ENCODE assay signal across 13 mouse cellular contexts in the genomic region with DNA sequence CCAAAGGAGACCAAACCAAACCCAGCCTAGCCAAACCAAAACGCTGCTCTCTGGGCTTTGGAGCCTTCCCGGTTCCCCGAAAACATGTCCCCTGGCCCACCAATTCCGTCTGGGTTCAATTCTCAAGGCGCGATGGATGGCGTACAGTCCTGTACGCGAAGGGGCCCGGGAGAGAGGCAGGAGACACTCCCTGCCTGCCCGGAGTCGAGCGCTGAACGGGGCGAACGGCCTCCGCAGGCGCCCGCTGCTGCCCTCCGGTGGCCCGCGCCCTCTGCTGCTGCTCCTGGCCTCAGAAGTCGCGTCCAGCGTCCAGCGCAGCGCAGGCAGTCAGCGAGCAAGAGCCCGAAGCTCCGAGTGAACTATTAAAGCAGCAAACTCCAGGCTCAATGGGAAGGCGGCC. TPM values are rescaled to one million over a fixed set of nuclear protein-coding genes. Genes with fewer than 3 reads are reported as not detected.
DNase-seq lines count a peak whose midpoint lies in the region; ATAC-seq and TF ChIP-seq lines count a peak whose summit lies in the region.
"Not testable (repeated sequence)": the region's sequence is repeated elsewhere in the genome, so short reads cannot be mapped to it uniquely, and the experiment has no call there.
"Had no signal": no experiment of that assay in that cellular context is flagged by ENCODE, and none has a peak within 500 bp of the region (broad histone marks: within the 10 kb centered on the region; RNA-seq: fewer than 3 reads in every experiment).

No protein-coding gene starts in this region.

- not testable (repeated sequence) for H3K36me3 ChIP-seq in embryonic facial prominence, embryonic 14.5 days (ENCODE audit: control insufficient read depth, insufficient read depth, low read length); heart, adult 2 months (ENCODE audit: control insufficient read depth, insufficient read depth, low read length); hindbrain, embryonic 12.5 days; kidney, embryonic 15.5 days; liver, adult 2 months (ENCODE audit: control insufficient read depth, insufficient read depth, low read length); neural tube, embryonic 15.5 days

- no CpG with 5 or more reads among the region's 31 CpGs for WGBS in embryonic facial prominence, embryonic 14.5 days
- WGBS in heart, adult 2 months = 0% methylated on average over 11 of the region's 31 CpGs
- WGBS in hindbrain, embryonic 12.5 days = 0% methylated on average over 1 of the region's 31 CpGs
- 0% methylated on average over 3 of the region's 31 CpGs for WGBS in kidney, embryonic 15.5 days
- WGBS in liver, adult 2 months = under 1% methylated on average over 19 of the region's 31 CpGs
- WGBS in neural tube, embryonic 15.5 days = 3% methylated on average over 3 of the region's 31 CpGs

- TF ChIP-seq EP300 in heart, adult 2 months (IDR thresholded peaks at IDR 0.05; ENCODE audit: insufficient read depth, low read depth, low read length) = not testable (repeated sequence)

- H3K9me3 ChIP-seq in embryonic facial prominence, embryonic 14.5 days (ENCODE audit: control insufficient read depth, low read length); hindbrain, embryonic 12.5 days (replicated peaks); kidney, embryonic 15.5 days (replicated peaks); neural tube, embryonic 15.5 days (replicated peaks): not testable (repeated sequence)

- H3K9ac ChIP-seq in embryonic facial prominence, embryonic 14.5 days (ENCODE audit: low read depth, low read length); hindbrain, embryonic 12.5 days; kidney, embryonic 15.5 days; liver, adult 2 months (ENCODE audit: low read depth, low read length); neural tube, embryonic 15.5 days (replicated peaks): not testable (repeated sequence)
- peak overlapping the region; percentile 60 for H3K9ac ChIP-seq in heart, adult 2 months (ENCODE audit: low read depth, low read length)

- TF ChIP-seq POLR2A in heart, adult 2 months (IDR thresholded peaks at IDR 0.05; ENCODE audit: insufficient read depth, low read depth, low read length); liver, adult 2 months (IDR thresholded peaks at IDR 0.05; ENCODE audit: extremely low read depth, insufficient read depth, low read length): not testable (repeated sequence)

- not testable (repeated sequence) for ATAC-seq in embryonic facial prominence, embryonic 14.5 days (ENCODE audit: low read depth); hindbrain, embryonic 12.5 days (ENCODE audit: low FRiP score); kidney, embryonic 15.5 days (replicated peaks; ENCODE audit: low FRiP score); neural tube, embryonic 15.5 days (ENCODE audit: low FRiP score)

- intact Hi-C loops in heart, adult 2 months (cut with DNase I) = not testable (repeated sequence)

- peak; percentile 28; the same call in 1 of the 2 replicates for TF ChIP-seq CTCF in heart, adult 2 months (IDR thresholded peaks at IDR 0.05)
- not testable (repeated sequence) for TF ChIP-seq CTCF in liver, adult 2 months (IDR thresholded peaks at IDR 0.05; ENCODE audit: low read depth, low read length)

- DNase-seq in B cell, adult 2 months = peak; percentile 11 to 19
- DNase-seq in embryonic facial prominence, embryonic 14.5 days (ENCODE audit: low spot score); liver, adult 2 months (ENCODE audit: extremely low read depth, low read depth, low spot score): not testable (repeated sequence)
- peak in 1 of 2 experiments; percentile 56 for DNase-seq in heart, adult 2 months
- peak; percentile 32 for DNase-seq in lung, postnatal 10 days

- not testable (repeated sequence) for H3K27ac ChIP-seq in embryonic facial prominence, embryonic 14.5 days (replicated peaks; ENCODE audit: low read depth, low read length); heart, adult 2 months; hindbrain, embryonic 12.5 days; neural tube, embryonic 15.5 days (replicated peaks)
- peak overlapping the region; percentile 68; the same call in 1 of the 2 replicates for H3K27ac ChIP-seq in kidney, embryonic 15.5 days
- 0 out of 2 replicates have a peak overlapping the region, but pooled peaks have one; percentile 12 for H3K27ac ChIP-seq in liver, adult 2 months (replicated peaks; ENCODE audit: insufficient read depth, low read depth, low read length)

- peak overlapping the region; percentile 36; the same call in 1 of the 2 replicates for H3K4me2 ChIP-seq in embryonic facial prominence, embryonic 14.5 days (ENCODE audit: low read depth, low read length)
- peak overlapping the region; percentile 41 for H3K4me2 ChIP-seq in hindbrain, embryonic 12.5 days (replicated peaks)
- H3K4me2 ChIP-seq in kidney, embryonic 15.5 days = peak overlapping the region; percentile 51
- peak overlapping the region; percentile 50 for H3K4me2 ChIP-seq in neural tube, embryonic 15.5 days

- H3K4me3 ChIP-seq in embryonic facial prominence, embryonic 14.5 days (ENCODE audit: low read depth, low read length) = peak overlapping the region; percentile 20; the same call in 1 of the 2 replicates
- H3K4me3 ChIP-seq in heart, adult 2 months; hindbrain, embryonic 12.5 days; liver, adult 2 months (ENCODE audit: insufficient read depth, low read depth, low read length): not testable (repeated sequence)
- peak overlapping the region; percentile 26 for H3K4me3 ChIP-seq in kidney, embryonic 15.5 days (replicated peaks)
- peak overlapping the region; percentile 14; the same call in 1 of the 2 replicates for H3K4me3 ChIP-seq in neural tube, embryonic 15.5 days (replicated peaks)

- not testable (repeated sequence) for H3K27me3 ChIP-seq in embryonic facial prominence, embryonic 14.5 days (replicated peaks; ENCODE audit: control insufficient read depth, insufficient read depth, low read length); heart, adult 2 months (ENCODE audit: control insufficient read depth, insufficient read depth, low read length); hindbrain, embryonic 12.5 days; kidney, embryonic 15.5 days; liver, adult 2 months (ENCODE audit: control insufficient read depth, insufficient read depth, low read length); neural tube, embryonic 15.5 days (replicated peaks)

- not testable (repeated sequence) for H3K4me1 ChIP-seq in embryonic facial prominence, embryonic 14.5 days (ENCODE audit: control insufficient read depth, insufficient read depth, low read length); heart, adult 2 months (ENCODE audit: control insufficient read depth, insufficient read depth, low read length); hindbrain, embryonic 12.5 days; kidney, embryonic 15.5 days; liver, adult 2 months (ENCODE audit: control insufficient read depth, insufficient read depth, low read length); neural tube, embryonic 15.5 days

- not testable (repeated sequence) for H3K79me2 ChIP-seq in heart, adult 2 months (replicated peaks; ENCODE audit: control insufficient read depth, insufficient read depth, low read length); liver, adult 2 months (ENCODE audit: control insufficient read depth, insufficient read depth, low read length)

RNA-seq across cellular contexts. Expression of gene Ifnz, which starts 0.4 kb away (rescaled TPM):
- 0.16 and 0.31 TPM in 2 replicates for polyA plus RNA-seq in embryonic facial prominence, embryonic 14.5 days (2014; fragmentation: Nextera tagmentation; extraction: Ambion mirVana)
- total RNA-seq in heart, adult 2 months (2021) = not detected
- polyA plus RNA-seq in heart, adult 2 months (2012; rRNA removed) = not detected in 2 replicates
- not detected in 2 replicates for polyA plus RNA-seq in hindbrain, embryonic 12.5 days (2016; fragmentation: Nextera tagmentation; extraction: Ambion mirVana)
- polyA plus RNA-seq in kidney, embryonic 15.5 days (2015; fragmentation: Nextera tagmentation; extraction: Ambion mirVana) = 0.35 TPM in 1 of 2 replicates, not detected in the other
- not detected in 2 replicates for total RNA-seq in liver, adult 2 months (2014; rRNA removed)
- not detected in 2 replicates for polyA plus RNA-seq in liver, adult 2 months (2012; rRNA removed)
- polyA plus RNA-seq in neural tube, embryonic 15.5 days (2015; fragmentation: Nextera tagmentation; extraction: Ambion mirVana) = not detected in 2 replicates
- total RNA-seq: ES-E14; gastrocnemius, adult 8-10 months; left cerebral cortex, postnatal 25 days had no signal
- polyA plus RNA-seq: erythroblast, embryonic 14.5 days had no signal

RNA-seq across cellular contexts. Expression of gene Gm13272, which starts 2.7 kb away (rescaled TPM):
- polyA plus RNA-seq in embryonic facial prominence, embryonic 14.5 days (2014; fragmentation: Nextera tagmentation; extraction: Ambion mirVana) = not detected in 2 replicates
- total RNA-seq in heart, adult 2 months (2021) = not detected
- not detected in 2 replicates for polyA plus RNA-seq in heart, adult 2 months (2012; rRNA removed)
- not detected in 2 replicates for polyA plus RNA-seq in hindbrain, embryonic 12.5 days (2016; fragmentation: Nextera tagmentation; extraction: Ambion mirVana)
- 0.40 TPM in 1 of 2 replicates, not detected in the other for polyA plus RNA-seq in kidney, embryonic 15.5 days (2015; fragmentation: Nextera tagmentation; extraction: Ambion mirVana)
- not detected in 2 replicates for total RNA-seq in liver, adult 2 months (2014; rRNA removed)
- polyA plus RNA-seq in liver, adult 2 months (2012; rRNA removed) = not detected in 2 replicates
- not detected in 2 replicates for polyA plus RNA-seq in neural tube, embryonic 15.5 days (2015; fragmentation: Nextera tagmentation; extraction: Ambion mirVana)
- total RNA-seq: ES-E14; gastrocnemius, adult 8-10 months; hematopoietic stem cell, adult 5-6 weeks; left cerebral cortex, postnatal 25 days had no signal
- polyA plus RNA-seq: erythroblast, embryonic 14.5 days had no signal

RNA-seq across cellular contexts. Expression of gene Gm13276, which starts 3.2 kb away (rescaled TPM):
- not detected in 2 replicates for polyA plus RNA-seq in embryonic facial prominence, embryonic 14.5 days (2014; fragmentation: Nextera tagmentation; extraction: Ambion mirVana)
- not detected for total RNA-seq in heart, adult 2 months (2021)
- polyA plus RNA-seq in heart, adult 2 months (2012; rRNA removed) = not detected in 2 replicates
- polyA plus RNA-seq in hindbrain, embryonic 12.5 days (2016; fragmentation: Nextera tagmentation; extraction: Ambion mirVana) = 0.62 TPM in 1 of 2 replicates, not detected in the other
- not detected in 2 replicates for polyA plus RNA-seq in kidney, embryonic 15.5 days (2015; fragmentation: Nextera tagmentation; extraction: Ambion mirVana)
- total RNA-seq in liver, adult 2 months (2014; rRNA removed) = not detected in 2 replicates
- not detected in 2 replicates for polyA plus RNA-seq in liver, adult 2 months (2012; rRNA removed)
- polyA plus RNA-seq in neural tube, embryonic 15.5 days (2015; fragmentation: Nextera tagmentation; extraction: Ambion mirVana) = not detected in 2 replicates
- total RNA-seq: ES-E14; gastrocnemius, adult 8-10 months; hematopoietic stem cell, adult 5-6 weeks; left cerebral cortex, postnatal 25 days had no signal
- polyA plus RNA-seq: erythroblast, embryonic 14.5 days had no signal

RNA-seq across cellular contexts. Expression of gene Gm13289, which starts 5.6 kb away (rescaled TPM):
- not detected in 2 replicates for polyA plus RNA-seq in embryonic facial prominence, embryonic 14.5 days (2014; fragmentation: Nextera tagmentation; extraction: Ambion mirVana)
- not detected for total RNA-seq in heart, adult 2 months (2021)
- not detected in 2 replicates for polyA plus RNA-seq in heart, adult 2 months (2012; rRNA removed)
- polyA plus RNA-seq in hindbrain, embryonic 12.5 days (2016; fragmentation: Nextera tagmentation; extraction: Ambion mirVana) = not detected in 2 replicates
- polyA plus RNA-seq in kidney, embryonic 15.5 days (2015; fragmentation: Nextera tagmentation; extraction: Ambion mirVana) = not detected in 2 replicates
- total RNA-seq in liver, adult 2 months (2014; rRNA removed) = not detected in 2 replicates
- polyA plus RNA-seq in liver, adult 2 months (2012; rRNA removed) = not detected in 2 replicates
- not detected in 2 replicates for polyA plus RNA-seq in neural tube, embryonic 15.5 days (2015; fragmentation: Nextera tagmentation; extraction: Ambion mirVana)
- total RNA-seq: ES-E14; gastrocnemius, adult 8-10 months; hematopoietic stem cell, adult 5-6 weeks; left cerebral cortex, postnatal 25 days had no signal
- polyA plus RNA-seq: erythroblast, embryonic 14.5 days had no signal

RNA-seq across cellular contexts. Expression of gene Gm13277, which starts 6.1 kb away (rescaled TPM):
- polyA plus RNA-seq in embryonic facial prominence, embryonic 14.5 days (2014; fragmentation: Nextera tagmentation; extraction: Ambion mirVana) = not detected in 2 replicates
- not detected for total RNA-seq in heart, adult 2 months (2021)
- not detected in 2 replicates for polyA plus RNA-seq in heart, adult 2 months (2012; rRNA removed)
- polyA plus RNA-seq in hindbrain, embryonic 12.5 days (2016; fragmentation: Nextera tagmentation; extraction: Ambion mirVana) = not detected in 2 replicates
- polyA plus RNA-seq in kidney, embryonic 15.5 days (2015; fragmentation: Nextera tagmentation; extraction: Ambion mirVana) = not detected in 2 replicates
- not detected in 2 replicates for total RNA-seq in liver, adult 2 months (2014; rRNA removed)
- polyA plus RNA-seq in liver, adult 2 months (2012; rRNA removed) = not detected in 2 replicates
- not detected in 2 replicates for polyA plus RNA-seq in neural tube, embryonic 15.5 days (2015; fragmentation: Nextera tagmentation; extraction: Ambion mirVana)
- total RNA-seq: ES-E14; gastrocnemius, adult 8-10 months; hematopoietic stem cell, adult 5-6 weeks; left cerebral cortex, postnatal 25 days had no signal
- polyA plus RNA-seq: erythroblast, embryonic 14.5 days had no signal
